Mouse (Mus musculus): ENCODE measurements at regions not wholly inside any gene's neighbourhood (a gene's known extent, or its start where the extent isn't known, plus 50 kb on each side); places are given as distances from the start of the nearest gene placed in this dataset.

DNA sequence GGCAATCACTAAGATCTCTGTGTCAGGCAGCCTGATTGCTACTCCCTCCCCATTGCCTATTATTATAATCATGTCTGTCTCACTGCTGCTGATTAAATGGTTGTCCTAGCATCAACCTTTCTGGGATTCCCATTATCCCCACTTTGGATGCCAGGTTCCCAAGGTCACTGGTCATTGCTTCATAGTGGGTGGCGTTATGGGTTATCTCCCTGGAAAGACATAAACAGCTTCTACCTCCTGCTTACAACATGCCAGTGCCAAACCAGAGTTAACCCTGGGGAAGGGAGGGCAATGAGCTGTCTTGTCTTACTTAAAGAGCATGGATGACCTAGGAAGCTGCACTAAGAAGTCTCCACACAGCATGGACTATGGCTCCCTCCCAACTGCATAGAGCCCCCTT, 136.9 kb downstream of the Uaca start:
- Histone ChIP-seq H3K36me3 (ENCODE audit: control insufficient read depth, insufficient read depth, low read length) (no peaks in the 10 kb centered on the region), H3K4me3 (ENCODE audit: low read depth, low read length) (no peak overlapping the region), H3K27ac (ENCODE audit: insufficient read depth, low read depth, low read length) (no peak overlapping the region), H3K4me1 (ENCODE audit: control insufficient read depth, insufficient read depth, insufficient read length, low read length) (no peaks in the 10 kb centered on the region), H3K27me3 (ENCODE audit: control insufficient read depth, insufficient read depth, low read length) (no peaks in the 10 kb centered on the region)
- TF ChIP-seq CTCF (IDR thresholded peaks at IDR 0.05; ENCODE audit: extremely low read depth, insufficient read length, insufficient replicate concordance, low read depth, low read length) (no peak), POLR2A (IDR thresholded peaks at IDR 0.05; ENCODE audit: low read depth, low read length) (no peak)
- 93% methylated on average over 1 of the region's 1 CpGs for WGBS

DNA sequence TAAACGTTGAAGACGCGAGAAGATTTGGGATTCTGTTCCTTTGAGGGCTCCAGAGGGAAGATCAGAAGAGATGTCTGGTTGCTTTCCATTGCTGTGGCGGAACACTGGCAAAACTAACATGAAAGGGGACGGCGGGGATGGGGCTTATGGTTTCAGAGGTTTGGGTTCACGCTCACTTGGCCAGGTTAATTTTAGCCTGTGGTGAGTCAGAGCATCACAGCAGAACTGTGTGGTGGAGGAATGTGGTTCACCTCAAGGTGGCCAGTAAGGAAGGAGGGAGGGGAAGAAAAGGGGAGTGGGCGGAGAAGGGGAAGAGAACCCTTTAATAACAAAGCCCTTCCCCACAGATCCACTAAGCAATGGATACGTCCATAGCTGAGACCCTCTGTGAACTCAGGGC, 142.6 kb downstream of the Uaca start:
- TF ChIP-seq CTCF (IDR thresholded peaks at IDR 0.05; ENCODE audit: extremely low read depth, insufficient read length, insufficient replicate concordance, low read depth, low read length) (no peak), POLR2A (IDR thresholded peaks at IDR 0.05; ENCODE audit: low read depth, low read length) (no peak)
- Histone ChIP-seq H3K36me3 (ENCODE audit: control insufficient read depth, insufficient read depth, low read length) (no peaks in the 10 kb centered on the region), H3K27me3 (ENCODE audit: control insufficient read depth, insufficient read depth, low read length) (no peaks in the 10 kb centered on the region), H3K4me3 (ENCODE audit: low read depth, low read length) (no peak overlapping the region), H3K4me1 (ENCODE audit: control insufficient read depth, insufficient read depth, insufficient read length, low read length) (no peaks in the 10 kb centered on the region), H3K27ac (ENCODE audit: insufficient read depth, low read depth, low read length) (no peak overlapping the region)
- 83% methylated on average over 9 of the region's 9 CpGs for WGBS

DNA sequence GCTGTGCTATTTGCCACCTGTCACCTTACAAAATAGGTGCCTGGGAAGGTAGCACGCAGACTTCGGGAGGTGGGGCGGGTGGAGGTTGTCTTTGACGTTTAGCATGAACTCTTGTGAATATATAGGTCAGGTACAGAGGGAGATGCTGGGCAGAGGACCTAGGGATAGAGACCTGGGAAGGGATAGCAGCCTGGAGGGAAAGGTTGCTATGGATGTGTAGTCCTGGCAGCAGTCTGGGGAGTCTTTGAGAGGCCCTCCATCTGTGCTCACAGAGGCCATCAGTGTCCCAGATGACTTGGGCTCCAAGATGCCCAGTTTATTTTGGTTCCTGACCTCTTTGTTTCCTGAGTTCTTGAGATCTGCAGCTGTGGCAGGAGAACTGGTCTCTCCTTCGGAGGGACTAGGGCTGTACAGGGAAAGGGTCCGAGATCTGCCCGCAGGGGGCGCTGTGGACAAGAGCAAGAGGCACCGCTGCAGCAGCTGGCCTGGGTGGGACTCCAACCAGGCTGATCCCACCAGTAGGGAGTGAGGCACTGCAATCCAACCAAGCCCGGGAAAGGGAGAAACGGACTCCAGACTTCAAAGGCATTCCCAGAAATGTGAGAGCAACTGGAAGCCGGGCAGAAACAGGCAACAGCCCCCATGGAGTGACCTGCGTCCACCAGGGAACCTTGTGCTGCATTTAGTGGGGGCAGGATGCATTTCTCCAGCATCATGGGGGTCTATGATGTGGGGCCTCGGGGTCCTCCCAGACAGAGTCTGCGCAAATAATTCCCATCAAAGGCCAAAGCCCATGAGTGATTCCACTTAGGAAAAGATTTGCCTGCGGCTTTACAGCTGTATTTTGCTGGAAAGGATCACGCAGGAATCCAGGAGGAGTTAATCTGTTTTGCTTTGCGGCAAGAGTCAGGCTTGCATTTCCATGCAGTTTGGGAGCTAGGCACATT, 145.8 kb downstream of the Uaca start:
- peak; percentile 62 for TF ChIP-seq CTCF (IDR thresholded peaks at IDR 0.05; ENCODE audit: extremely low read depth, insufficient read length, insufficient replicate concordance, low read depth, low read length)
- TF ChIP-seq POLR2A (IDR thresholded peaks at IDR 0.05; ENCODE audit: low read depth, low read length) = no peak
- Histone ChIP-seq H3K27ac (ENCODE audit: insufficient read depth, low read depth, low read length) (no peak overlapping the region), H3K27me3 (ENCODE audit: control insufficient read depth, insufficient read depth, low read length) (no peaks in the 10 kb centered on the region), H3K36me3 (ENCODE audit: control insufficient read depth, insufficient read depth, low read length) (no peaks in the 10 kb centered on the region), H3K4me3 (ENCODE audit: low read depth, low read length) (no peak overlapping the region), H3K4me1 (ENCODE audit: control insufficient read depth, insufficient read depth, insufficient read length, low read length) (no peaks in the 10 kb centered on the region)
- 48% methylated on average over 18 of the region's 18 CpGs for WGBS

DNA sequence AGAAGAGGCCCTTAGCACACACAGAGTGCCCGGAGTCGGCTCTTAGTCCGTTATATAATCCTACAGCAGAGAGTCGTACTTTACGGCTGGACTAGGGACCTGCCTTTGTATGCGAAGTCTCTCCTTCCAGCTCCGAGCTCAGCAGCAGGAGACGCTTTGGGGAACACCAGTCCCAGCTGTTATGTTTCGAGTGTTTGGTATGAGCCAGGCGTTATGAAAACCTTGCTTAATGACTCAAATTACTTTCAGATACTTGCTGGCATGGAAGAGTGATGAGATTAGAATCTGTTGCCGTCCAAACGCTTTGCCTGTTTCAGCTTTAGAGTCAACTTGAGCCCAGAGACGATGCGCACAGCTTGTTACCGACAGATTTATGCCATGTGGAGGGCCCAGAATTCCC, 153.0 kb downstream of the Uaca start:
- no peaks in the 10 kb centered on the region; the same call in 1 of the 2 replicates for H3K4me1 ChIP-seq (ENCODE audit: control insufficient read depth, insufficient read depth, insufficient read length, low read length)
- H3K36me3 ChIP-seq (ENCODE audit: control insufficient read depth, insufficient read depth, low read length) = no peaks in the 10 kb centered on the region
- TF ChIP-seq POLR2A (IDR thresholded peaks at IDR 0.05; ENCODE audit: low read depth, low read length) (no peak), CTCF (IDR thresholded peaks at IDR 0.05; ENCODE audit: extremely low read depth, insufficient read length, insufficient replicate concordance, low read depth, low read length) (no peak)
- H3K27ac ChIP-seq (ENCODE audit: insufficient read depth, low read depth, low read length) = no peak overlapping the region
- no peak overlapping the region for H3K4me3 ChIP-seq (ENCODE audit: low read depth, low read length)
- 75% methylated on average over 15 of the region's 15 CpGs for WGBS
- no peaks in the 10 kb centered on the region for H3K27me3 ChIP-seq (ENCODE audit: control insufficient read depth, insufficient read depth, low read length)

DNA sequence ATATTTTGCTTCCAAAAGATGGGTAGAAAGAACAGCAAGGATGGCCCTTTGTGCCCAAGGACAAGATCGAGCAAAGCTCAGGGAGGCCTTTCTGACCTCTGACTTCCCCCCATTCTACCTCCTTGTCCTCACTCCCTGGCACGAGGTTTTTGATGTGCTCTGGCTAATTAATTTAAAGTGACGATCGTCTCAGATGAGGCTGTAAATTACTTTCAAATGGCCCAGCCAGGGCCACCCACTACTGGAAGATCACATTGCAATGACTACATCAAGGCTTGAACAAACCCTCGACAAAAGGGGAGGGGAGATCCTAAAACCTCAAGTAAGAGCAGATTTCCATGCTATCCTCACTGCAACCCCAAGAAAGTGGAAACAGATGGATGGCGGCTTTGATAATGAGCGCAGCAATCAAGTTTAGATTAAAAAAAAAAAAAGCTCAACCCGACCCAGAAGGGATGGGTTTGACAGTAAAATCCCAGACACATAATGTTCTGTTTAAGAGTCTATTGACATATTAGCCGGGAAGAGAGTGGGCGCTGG, 154.3 kb downstream of the Uaca start:
- H3K27ac ChIP-seq (ENCODE audit: insufficient read depth, low read depth, low read length) = no peak overlapping the region
- H3K27me3 ChIP-seq (ENCODE audit: control insufficient read depth, insufficient read depth, low read length) = no peaks in the 10 kb centered on the region
- WGBS = 75% methylated on average over 10 of the region's 10 CpGs
- H3K4me1 ChIP-seq (ENCODE audit: control insufficient read depth, insufficient read depth, insufficient read length, low read length) = no peaks in the 10 kb centered on the region; the same call in 1 of the 2 replicates
- no peak overlapping the region for H3K4me3 ChIP-seq (ENCODE audit: low read depth, low read length)
- no peak for TF ChIP-seq POLR2A (IDR thresholded peaks at IDR 0.05; ENCODE audit: low read depth, low read length)
- no peak for TF ChIP-seq CTCF (IDR thresholded peaks at IDR 0.05; ENCODE audit: extremely low read depth, insufficient read length, insufficient replicate concordance, low read depth, low read length)
- H3K36me3 ChIP-seq (ENCODE audit: control insufficient read depth, insufficient read depth, low read length) = no peaks in the 10 kb centered on the region

DNA sequence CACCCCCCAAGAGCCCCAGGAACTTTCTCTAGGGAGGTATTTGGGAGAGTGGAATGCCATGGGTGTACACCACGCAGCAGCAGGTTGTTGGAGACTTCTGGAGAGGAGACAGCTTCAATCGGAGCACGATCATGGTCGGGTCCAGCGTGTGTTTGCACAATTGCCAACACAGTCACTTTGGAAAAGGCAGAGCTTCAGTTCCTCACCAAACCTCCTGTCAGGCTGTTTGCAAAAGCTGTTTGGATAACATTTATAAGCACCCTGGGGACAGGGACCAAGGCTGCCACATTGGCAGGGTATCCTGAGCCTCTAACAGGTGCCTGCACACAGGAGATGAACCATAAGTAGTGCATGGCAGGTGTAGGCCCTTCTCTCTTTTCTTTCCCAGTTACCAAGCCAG, 155.8 kb downstream of the Uaca start:
- WGBS = 88% methylated on average over 5 of the region's 5 CpGs
- no peak for TF ChIP-seq CTCF (IDR thresholded peaks at IDR 0.05; ENCODE audit: extremely low read depth, insufficient read length, insufficient replicate concordance, low read depth, low read length)
- TF ChIP-seq POLR2A (IDR thresholded peaks at IDR 0.05; ENCODE audit: low read depth, low read length) = no peak
- no peak overlapping the region for H3K27ac ChIP-seq (ENCODE audit: insufficient read depth, low read depth, low read length)
- H3K4me1 ChIP-seq (ENCODE audit: control insufficient read depth, insufficient read depth, insufficient read length, low read length) = no peaks in the 10 kb centered on the region; the same call in 1 of the 2 replicates
- no peaks in the 10 kb centered on the region for H3K27me3 ChIP-seq (ENCODE audit: control insufficient read depth, insufficient read depth, low read length)
- H3K36me3 ChIP-seq (ENCODE audit: control insufficient read depth, insufficient read depth, low read length) = no peaks in the 10 kb centered on the region
- no peak overlapping the region for H3K4me3 ChIP-seq (ENCODE audit: low read depth, low read length)

DNA sequence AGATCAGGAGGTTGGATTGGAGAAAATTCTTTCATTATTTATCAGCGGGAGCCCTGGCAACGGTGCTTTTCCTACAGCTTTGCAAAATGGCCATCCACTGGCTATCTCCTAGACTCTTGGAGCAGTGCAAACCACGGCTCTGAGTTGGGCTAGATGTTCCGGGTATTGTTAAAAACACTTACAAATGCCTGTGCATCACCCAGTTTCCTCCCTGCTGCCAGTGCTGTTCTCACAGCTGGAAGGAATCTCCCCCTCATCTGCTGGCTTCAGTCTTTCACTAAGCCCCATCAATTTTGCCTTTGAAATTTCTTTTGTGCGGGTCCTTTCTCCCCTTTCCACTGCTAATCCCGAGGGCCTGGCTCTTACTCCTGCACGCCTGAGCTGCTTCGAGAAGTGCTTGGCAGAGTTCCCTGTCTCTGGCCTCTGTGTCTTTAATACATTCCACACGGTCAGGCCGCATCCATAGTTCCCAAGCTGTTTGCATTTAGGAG, 156.8 kb downstream of the Uaca start:
- Histone ChIP-seq H3K4me3 (ENCODE audit: low read depth, low read length) (no peak overlapping the region), H3K4me1 (ENCODE audit: control insufficient read depth, insufficient read depth, insufficient read length, low read length) (no peaks in the 10 kb centered on the region; the same call in 1 of the 2 replicates), H3K36me3 (ENCODE audit: control insufficient read depth, insufficient read depth, low read length) (no peaks in the 10 kb centered on the region), H3K27me3 (ENCODE audit: control insufficient read depth, insufficient read depth, low read length) (no peaks in the 10 kb centered on the region), H3K27ac (ENCODE audit: insufficient read depth, low read depth, low read length) (no peak overlapping the region)
- TF ChIP-seq POLR2A (IDR thresholded peaks at IDR 0.05; ENCODE audit: low read depth, low read length) = no peak
- TF ChIP-seq CTCF (IDR thresholded peaks at IDR 0.05; ENCODE audit: extremely low read depth, insufficient read length, insufficient replicate concordance, low read depth, low read length) = no peak
- 55% methylated on average over 10 of the region's 10 CpGs for WGBS
